In genomic region chr11:84839330-84839729, GRCm38 (mm10) we compare ENCODE assay signal across 25 mouse cellular contexts. TPM values are rescaled to one million over a fixed set of nuclear protein-coding genes. Genes with fewer than 3 reads are reported as not detected.
DNase-seq lines count a peak whose midpoint lies in the region; ATAC-seq and TF ChIP-seq lines count a peak whose summit lies in the region.
"Had no signal": no experiment of that assay in that cellular context is flagged by ENCODE, and none has a peak within 500 bp of the region (broad histone marks: within the 10 kb centered on the region; RNA-seq: fewer than 3 reads in every experiment).

No protein-coding gene starts in this region.

- intact Hi-C loops in gastrocnemius, adult 2 months (cut with DNase I) = no loop called here
- intact Hi-C loops in left cerebral cortex, adult 2 months (cut with DNase I) = no loop called here

- TF ChIP-seq CTCF in gastrocnemius, adult 2 months (IDR thresholded peaks at IDR 0.05) = peak; percentile 26; the same call in 1 of the 2 replicates
- peak; percentile 22 for TF ChIP-seq CTCF in left cerebral cortex, adult 2 months (IDR thresholded peaks at IDR 0.05)
- TF ChIP-seq CTCF in midbrain, postnatal 0 days (IDR thresholded peaks at IDR 0.05) = peak; percentile 22; the same call in 1 of the 2 replicates

- DNase-seq in gastrocnemius, adult 2 months = no peak
- DNase-seq in gastrocnemius, postnatal 25 days = no peak
- DNase-seq in left cerebral cortex, adult 2 months (ENCODE audit: extremely low spot score in 1 of 2, low spot score in 2 of 2) = no peak
- DNase-seq in left cerebral cortex, adult 11 months (ENCODE audit: low spot score) = no peak
- DNase-seq in midbrain, postnatal 0 days (ENCODE audit: low spot score) = no peak
- DNase-seq in urinary bladder, adult 2 months (ENCODE audit: low spot score) = no peak
- DNase-seq: adrenal gland, adult 2 months; cerebellum, adult 18-20 months; cerebellum, postnatal 14 days; forebrain, postnatal 0 days; gastrocnemius, postnatal 36 days; heart, postnatal 36 days; kidney, adult 9 months; kidney, postnatal 36 days; lung, postnatal 10 days; right cerebral cortex, postnatal 14 days; thymus, postnatal 36 days had no signal

- H3K4me3 ChIP-seq in gastrocnemius, adult 2 months = no peak overlapping the region
- no peak overlapping the region for H3K4me3 ChIP-seq in left cerebral cortex, adult 2 months
- H3K4me3 ChIP-seq in midbrain, postnatal 0 days (ENCODE audit: low read depth, low read length) = no peak overlapping the region
- H3K4me3 ChIP-seq in midbrain, embryonic 16.5 days (ENCODE audit: low read depth, low read length) = no peak overlapping the region
- H3K4me3 ChIP-seq: embryonic facial prominence, embryonic 12.5 days; hindbrain, embryonic 13.5 days; liver, embryonic 15.5 days; midbrain, embryonic 12.5 days; neural tube, embryonic 12.5 days had no signal

- H3K27me3 ChIP-seq in midbrain, postnatal 0 days (ENCODE audit: insufficient read depth, low read length) = no peaks in the 10 kb centered on the region
- H3K27me3 ChIP-seq in midbrain, embryonic 16.5 days (ENCODE audit: control insufficient read depth, insufficient read depth, low read depth, low read length) = no peaks in the 10 kb centered on the region
- H3K27me3 ChIP-seq: embryonic facial prominence, embryonic 12.5 days; hindbrain, embryonic 13.5 days; liver, embryonic 15.5 days; midbrain, embryonic 12.5 days; neural tube, embryonic 12.5 days had no signal

- H3K36me3 ChIP-seq in midbrain, postnatal 0 days (ENCODE audit: insufficient read depth, low read length) = peaks cover 32% of the 10 kb centered on the region
- H3K36me3 ChIP-seq in midbrain, embryonic 16.5 days (ENCODE audit: control insufficient read depth, insufficient read depth, low read length) = peaks cover 18% of the 10 kb centered on the region

- no peak overlapping the region for H3K4me2 ChIP-seq in midbrain, postnatal 0 days (ENCODE audit: low read depth, low read length, poor library complexity, severe bottlenecking)
- H3K4me2 ChIP-seq in midbrain, embryonic 16.5 days (ENCODE audit: low read length) = no peak overlapping the region
- H3K4me2 ChIP-seq: embryonic facial prominence, embryonic 12.5 days; hindbrain, embryonic 13.5 days; liver, embryonic 15.5 days; midbrain, embryonic 12.5 days; neural tube, embryonic 12.5 days had no signal

- H3K4me1 ChIP-seq in midbrain, postnatal 0 days (ENCODE audit: insufficient read depth, low read length) = no peaks in the 10 kb centered on the region
- H3K4me1 ChIP-seq in midbrain, embryonic 16.5 days (ENCODE audit: control insufficient read depth, insufficient read depth, low read length) = no peaks in the 10 kb centered on the region
- H3K4me1 ChIP-seq: embryonic facial prominence, embryonic 12.5 days; hindbrain, embryonic 13.5 days; liver, embryonic 15.5 days; midbrain, embryonic 12.5 days; neural tube, embryonic 12.5 days had no signal

- H3K9me3 ChIP-seq in midbrain, postnatal 0 days (ENCODE audit: low read length) = no peaks in the 10 kb centered on the region
- no peaks in the 10 kb centered on the region for H3K9me3 ChIP-seq in midbrain, embryonic 16.5 days (replicated peaks; ENCODE audit: control insufficient read depth, low read length, poor library complexity, severe bottlenecking)
- H3K9me3 ChIP-seq: embryonic facial prominence, embryonic 12.5 days; G1E; hindbrain, embryonic 13.5 days; liver, embryonic 15.5 days; midbrain, embryonic 12.5 days; neural tube, embryonic 12.5 days had no signal

- H3K27ac ChIP-seq in gastrocnemius, adult 2 months = no peak overlapping the region
- H3K27ac ChIP-seq in left cerebral cortex, adult 2 months = no peak overlapping the region
- H3K27ac ChIP-seq in midbrain, postnatal 0 days (ENCODE audit: low read depth, low read length) = no peak overlapping the region
- H3K27ac ChIP-seq in midbrain, embryonic 16.5 days (ENCODE audit: low read length) = no peak overlapping the region
- H3K27ac ChIP-seq: embryonic facial prominence, embryonic 12.5 days; hindbrain, embryonic 13.5 days; liver, embryonic 15.5 days; midbrain, embryonic 12.5 days; neural tube, embryonic 12.5 days had no signal

- 97% methylated on average over 2 of the region's 2 CpGs for WGBS in midbrain, postnatal 0 days
- 91% methylated on average over 2 of the region's 2 CpGs for WGBS in midbrain, embryonic 16.5 days

- no peak for ATAC-seq in midbrain, postnatal 0 days (ENCODE audit: low FRiP score)
- no peak for ATAC-seq in midbrain, embryonic 16.5 days
- ATAC-seq: forebrain, postnatal 0 days; inflammation-experienced regulatory T-cells, adult 6 months had no signal

- H3K9ac ChIP-seq in midbrain, postnatal 0 days (replicated peaks; ENCODE audit: low read length, poor library complexity, severe bottlenecking) = no peak overlapping the region
- no peak overlapping the region for H3K9ac ChIP-seq in midbrain, embryonic 16.5 days (ENCODE audit: low read depth, low read length)
- H3K9ac ChIP-seq: embryonic facial prominence, embryonic 12.5 days; forebrain, postnatal 0 days; hindbrain, embryonic 13.5 days; liver, embryonic 15.5 days; midbrain, embryonic 12.5 days; neural tube, embryonic 12.5 days had no signal

RNA-seq across cellular contexts. Expression of gene Dhrs11, which starts 10.5 kb away (rescaled TPM):
- 10 to 100 TPM; 34.5 to 36.6 TPM for total RNA-seq in gastrocnemius, adult 2 months (2021)
- total RNA-seq in gastrocnemius, postnatal 25 days (2021) = 10 to 100 TPM; 34.1 to 35.2 TPM
- total RNA-seq in left cerebral cortex, adult 2 months (2021) = 1 to 10 TPM; 7.2 to 7.8 TPM
- 7.6 and 10.1 TPM in 2 replicates for total RNA-seq in midbrain, postnatal 0 days (2014; rRNA removed)
- polyA plus RNA-seq in midbrain, postnatal 0 days (2015; fragmentation: Nextera tagmentation; extraction: Ambion mirVana) = 9.1 and 12.3 TPM in 2 replicates
- 8.8 and 9.0 TPM in 2 replicates for polyA plus RNA-seq in midbrain, embryonic 16.5 days (2015; fragmentation: Nextera tagmentation; extraction: Ambion mirVana)
- polyA plus RNA-seq in urinary bladder, adult 2 months (2012; rRNA removed) = 13.5 and 15.8 TPM in 2 replicates

RNA-seq across cellular contexts. Expression of gene Mrm1, which starts 20.0 kb away (rescaled TPM):
- 1 to 10 TPM; 7.7 to 9.1 TPM for total RNA-seq in gastrocnemius, adult 2 months (2021)
- 1 to 10 TPM; 7.1 to 7.9 TPM for total RNA-seq in gastrocnemius, postnatal 25 days (2021)
- 10 to 100 TPM; 14.4 to 18.2 TPM for total RNA-seq in left cerebral cortex, adult 2 months (2021)
- 14.2 and 15.5 TPM in 2 replicates for total RNA-seq in midbrain, postnatal 0 days (2014; rRNA removed)
- 13.1 and 16.9 TPM in 2 replicates for polyA plus RNA-seq in midbrain, postnatal 0 days (2015; fragmentation: Nextera tagmentation; extraction: Ambion mirVana)
- polyA plus RNA-seq in midbrain, embryonic 16.5 days (2015; fragmentation: Nextera tagmentation; extraction: Ambion mirVana) = 12.8 and 18.5 TPM in 2 replicates
- 10.8 and 13.1 TPM in 2 replicates for polyA plus RNA-seq in urinary bladder, adult 2 months (2012; rRNA removed)

RNA-seq across cellular contexts. Expression of gene Ggnbp2, which starts 31.3 kb away (rescaled TPM):
- 10 to 100 TPM; 35.5 to 45.7 TPM for total RNA-seq in gastrocnemius, adult 2 months (2021)
- 10 to 100 TPM; 27.9 to 34.0 TPM for total RNA-seq in gastrocnemius, postnatal 25 days (2021)
- total RNA-seq in left cerebral cortex, adult 2 months (2021) = 10 to 100 TPM; 93.8 to 97.1 TPM
- 39.2 and 52.1 TPM in 2 replicates for total RNA-seq in midbrain, postnatal 0 days (2014; rRNA removed)
- 62.9 and 65.8 TPM in 2 replicates for polyA plus RNA-seq in midbrain, postnatal 0 days (2015; fragmentation: Nextera tagmentation; extraction: Ambion mirVana)
- 68.4 and 71.8 TPM in 2 replicates for polyA plus RNA-seq in midbrain, embryonic 16.5 days (2015; fragmentation: Nextera tagmentation; extraction: Ambion mirVana)
- polyA plus RNA-seq in urinary bladder, adult 2 months (2012; rRNA removed) = 85.6 and 91.4 TPM in 2 replicates

RNA-seq across cellular contexts. Expression of gene Myo19, which starts 40.6 kb away (rescaled TPM):
- total RNA-seq in gastrocnemius, adult 2 months (2021) = 1 to 10 TPM; 3.1 to 4.6 TPM
- total RNA-seq in gastrocnemius, postnatal 25 days (2021) = 1 to 10 TPM; 3.6 to 4.0 TPM
- 10 to 100 TPM; 14.5 to 20.5 TPM for total RNA-seq in left cerebral cortex, adult 2 months (2021)
- 9.4 and 13.6 TPM in 2 replicates for total RNA-seq in midbrain, postnatal 0 days (2014; rRNA removed)
- polyA plus RNA-seq in midbrain, postnatal 0 days (2015; fragmentation: Nextera tagmentation; extraction: Ambion mirVana) = 4.4 and 4.7 TPM in 2 replicates
- 5.3 and 5.8 TPM in 2 replicates for polyA plus RNA-seq in midbrain, embryonic 16.5 days (2015; fragmentation: Nextera tagmentation; extraction: Ambion mirVana)
- polyA plus RNA-seq in urinary bladder, adult 2 months (2012; rRNA removed) = 14.5 and 17.4 TPM in 2 replicates

RNA-seq across cellular contexts. Expression of gene Pigw, which starts 40.8 kb away (rescaled TPM):
- 1 to 10 TPM; 5.1 to 5.3 TPM for total RNA-seq in gastrocnemius, adult 2 months (2021)
- 1 to 10 TPM; 4.6 to 5.1 TPM for total RNA-seq in gastrocnemius, postnatal 25 days (2021)
- 1 to 10 TPM; 6.8 to 7.7 TPM for total RNA-seq in left cerebral cortex, adult 2 months (2021)
- 1.9 and 3.7 TPM in 2 replicates for total RNA-seq in midbrain, postnatal 0 days (2014; rRNA removed)
- 1.6 and 1.7 TPM in 2 replicates for polyA plus RNA-seq in midbrain, postnatal 0 days (2015; fragmentation: Nextera tagmentation; extraction: Ambion mirVana)
- 2.4 and 3.4 TPM in 2 replicates for polyA plus RNA-seq in midbrain, embryonic 16.5 days (2015; fragmentation: Nextera tagmentation; extraction: Ambion mirVana)
- polyA plus RNA-seq in urinary bladder, adult 2 months (2012; rRNA removed) = 5.7 and 8.2 TPM in 2 replicates
